Mouse (Mus musculus): Measurements from ENCODE around the gene 2310034G01Rik. TPM values are rescaled to one million over a fixed set of nuclear protein-coding genes. Genes with fewer than 3 reads are reported as not detected.

2310034G01Rik gene
- polyA plus RNA-seq, 1 experiment from 2014 or later: 1.8 TPM

DNA sequence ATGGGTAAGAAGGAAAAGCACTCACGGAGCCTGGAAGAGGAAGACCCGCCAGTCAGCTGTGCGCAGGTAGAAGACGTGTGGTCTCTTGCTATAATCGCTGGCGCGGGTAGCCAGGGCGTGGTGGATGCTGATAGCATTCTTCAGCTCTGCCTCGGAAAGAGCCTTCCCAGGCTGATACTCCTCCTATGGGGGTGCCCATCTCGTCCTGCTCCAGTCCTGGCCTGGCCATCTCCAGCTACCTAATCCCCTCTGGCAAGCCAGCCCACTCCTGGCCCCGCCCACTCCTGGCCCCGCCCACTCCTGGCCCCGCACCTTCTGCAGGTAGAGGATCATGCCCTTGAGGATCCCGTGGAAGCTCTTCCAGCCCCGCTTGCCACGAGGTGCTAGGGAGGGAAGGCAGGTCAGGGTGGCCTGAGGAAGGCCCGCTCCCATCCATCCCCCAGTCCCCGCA, 35.9 kb downstream of the 2310034G01Rik start:
- Histone ChIP-seq H3K4me3 (no peak overlapping the region), H3K9me3 (replicated peaks) (no peaks in the 10 kb centered on the region), H3K27ac (no peak overlapping the region), H3K4me1 (peaks cover 33% of the 10 kb centered on the region), H3K27me3 (ENCODE audit: low read depth, poor library complexity, severe bottlenecking) (peaks cover 97% of the 10 kb centered on the region), H3K36me3 (peaks cover 23% of the 10 kb centered on the region)
- 15% methylated on average over 18 of the region's 18 CpGs for WGBS
- DNase-seq (ENCODE audit: low spot score): no peak

- peaks cover 97% of the 10 kb centered on the region for H3K27me3 ChIP-seq (ENCODE audit: low read depth, poor library complexity, severe bottlenecking)
- H3K9me3 ChIP-seq (replicated peaks): no peaks in the 10 kb centered on the region
- WGBS: 70% methylated on average over 6 of the region's 6 CpGs
- H3K27ac ChIP-seq: no peak overlapping the region
- peaks cover 33% of the 10 kb centered on the region for H3K4me1 ChIP-seq
- DNase-seq (ENCODE audit: low spot score): peak; percentile 29
- peaks cover 23% of the 10 kb centered on the region for H3K36me3 ChIP-seq
- H3K4me3 ChIP-seq: no peak overlapping the region
These were observed 36.5 kb downstream of the 2310034G01Rik start for GRCm38 (mm10) chr19:46313591-46313990.

GRCm38 (mm10) chr19:46313116-46313515, 37.0 kb downstream of the 2310034G01Rik start:
- H3K4me3 ChIP-seq: no peak overlapping the region
- no peaks in the 10 kb centered on the region for H3K9me3 ChIP-seq (replicated peaks)
- 87% methylated on average over 9 of the region's 9 CpGs for WGBS
- peaks cover 34% of the 10 kb centered on the region for H3K4me1 ChIP-seq
- peaks cover 97% of the 10 kb centered on the region for H3K27me3 ChIP-seq (ENCODE audit: low read depth, poor library complexity, severe bottlenecking)
- H3K36me3 ChIP-seq: peaks cover 23% of the 10 kb centered on the region
- DNase-seq (ENCODE audit: low spot score): peak; percentile 23
- H3K27ac ChIP-seq: no peak overlapping the region

- peaks cover 28% of the 10 kb centered on the region for H3K4me1 ChIP-seq
- no peak overlapping the region for H3K27ac ChIP-seq
- H3K27me3 ChIP-seq (ENCODE audit: low read depth, poor library complexity, severe bottlenecking): peaks cover 97% of the 10 kb centered on the region
- 90% methylated on average over 21 of the region's 21 CpGs for WGBS
- DNase-seq (ENCODE audit: low spot score): no peak
- H3K9me3 ChIP-seq (replicated peaks): no peaks in the 10 kb centered on the region
- H3K36me3 ChIP-seq: peaks cover 24% of the 10 kb centered on the region
- H3K4me3 ChIP-seq: no peak overlapping the region
These were observed 37.5 kb downstream of the 2310034G01Rik start for GRCm38 (mm10) chr19:46312566-46312965.

DNA sequence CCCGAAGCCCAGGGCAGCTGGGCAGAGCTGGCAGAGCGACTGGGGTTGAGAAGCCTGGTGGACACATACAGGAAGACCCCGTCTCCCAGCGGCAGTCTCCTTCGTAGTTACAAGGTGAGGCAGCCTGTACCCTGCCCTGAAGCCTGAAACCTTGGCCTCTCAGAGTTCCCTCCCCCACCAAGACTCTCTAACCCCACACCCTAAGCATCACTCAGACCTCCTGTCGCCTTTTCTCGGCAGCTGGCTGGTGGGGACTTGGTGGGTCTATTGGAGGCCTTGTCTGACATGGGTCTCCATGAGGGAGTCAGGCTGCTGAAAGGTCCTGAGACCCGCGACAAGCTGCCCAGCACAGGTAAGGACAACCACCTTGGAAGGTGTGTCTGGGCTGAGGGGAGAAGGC, 38.8 kb downstream of the 2310034G01Rik start:
- 84% methylated on average over 9 of the region's 9 CpGs for WGBS
- Histone ChIP-seq H3K27ac (no peak overlapping the region), H3K9me3 (replicated peaks) (no peaks in the 10 kb centered on the region), H3K4me1 (peaks cover 25% of the 10 kb centered on the region), H3K36me3 (peaks cover 27% of the 10 kb centered on the region), H3K4me3 (no peak overlapping the region), H3K27me3 (ENCODE audit: low read depth, poor library complexity, severe bottlenecking) (peaks cover 97% of the 10 kb centered on the region)
- DNase-seq (ENCODE audit: low spot score): peak; percentile 22

DNA sequence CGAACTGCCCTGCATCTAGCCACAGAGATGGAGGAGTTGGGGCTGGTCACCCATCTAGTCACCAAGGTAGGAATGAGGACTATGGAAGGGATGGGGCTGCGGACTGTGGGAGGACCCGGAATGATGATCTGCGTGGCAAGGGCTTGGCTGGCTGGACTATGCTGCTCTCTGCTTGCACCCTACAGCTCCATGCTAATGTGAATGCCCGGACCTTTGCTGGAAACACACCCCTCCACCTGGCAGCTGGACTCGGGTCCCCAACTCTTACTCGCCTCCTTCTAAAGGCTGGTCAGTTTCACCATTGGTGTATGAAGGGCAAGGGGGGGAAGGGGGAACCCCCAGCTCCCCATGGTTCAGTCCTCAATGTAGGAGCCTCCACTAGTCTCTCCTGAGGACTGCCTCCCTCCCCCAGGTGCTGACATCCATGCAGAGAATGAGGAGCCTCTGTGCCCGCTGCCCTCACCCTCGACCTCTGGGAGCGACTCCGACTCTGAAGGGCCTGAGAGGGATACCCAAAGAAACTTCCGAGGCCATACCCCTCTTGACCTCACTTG, 39.7 kb downstream of the 2310034G01Rik start:
- peak; percentile 27 for DNase-seq (ENCODE audit: low spot score)
- Histone ChIP-seq H3K4me3 (no peak overlapping the region), H3K9me3 (replicated peaks) (no peaks in the 10 kb centered on the region), H3K36me3 (peaks cover 27% of the 10 kb centered on the region), H3K27ac (no peak overlapping the region), H3K4me1 (peaks cover 31% of the 10 kb centered on the region), H3K27me3 (ENCODE audit: low read depth, poor library complexity, severe bottlenecking) (peaks cover 94% of the 10 kb centered on the region)
- WGBS: 87% methylated on average over 12 of the region's 12 CpGs

DNA sequence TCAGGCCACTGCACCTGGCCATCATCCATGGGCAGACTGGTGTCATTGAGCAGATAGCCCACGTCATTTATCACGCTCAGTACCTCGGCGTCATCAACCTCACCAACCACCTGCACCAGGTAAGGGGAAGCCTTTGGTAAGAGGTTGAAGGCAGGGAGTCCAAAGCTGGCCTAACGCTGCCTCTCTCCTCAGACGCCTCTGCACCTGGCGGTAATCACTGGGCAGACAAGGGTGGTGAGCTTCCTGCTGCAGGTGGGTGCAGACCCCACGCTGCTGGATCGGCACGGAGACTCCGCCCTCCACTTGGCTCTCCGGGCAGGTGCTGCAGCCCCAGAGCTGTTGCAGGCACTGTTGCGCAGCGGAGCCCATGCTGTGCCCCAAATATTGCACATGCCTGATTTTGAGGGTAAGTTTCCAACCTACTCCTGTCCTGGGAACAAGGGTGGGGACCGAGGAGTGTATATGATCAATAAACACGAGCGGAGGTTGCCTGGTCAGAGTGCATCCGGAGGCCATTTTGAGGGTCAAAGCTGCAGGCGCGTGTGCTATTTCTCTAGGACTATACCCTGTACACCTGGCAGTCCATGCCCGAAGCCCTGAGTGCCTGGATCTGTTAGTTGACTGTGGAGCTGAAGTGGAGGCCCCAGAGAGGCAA, 40.3 kb downstream of the 2310034G01Rik start:
- peaks cover 27% of the 10 kb centered on the region for H3K36me3 ChIP-seq
- no peaks in the 10 kb centered on the region for H3K9me3 ChIP-seq (replicated peaks)
- peak overlapping the region; percentile 52; the same call in 1 of the 2 replicates for H3K4me3 ChIP-seq
- WGBS: 78% methylated on average over 21 of the region's 21 CpGs
- no peak overlapping the region for H3K27ac ChIP-seq
- peaks cover 88% of the 10 kb centered on the region for H3K27me3 ChIP-seq (ENCODE audit: low read depth, poor library complexity, severe bottlenecking)
- peak; percentile 29 for DNase-seq (ENCODE audit: low spot score)
- peaks cover 37% of the 10 kb centered on the region for H3K4me1 ChIP-seq

DNA sequence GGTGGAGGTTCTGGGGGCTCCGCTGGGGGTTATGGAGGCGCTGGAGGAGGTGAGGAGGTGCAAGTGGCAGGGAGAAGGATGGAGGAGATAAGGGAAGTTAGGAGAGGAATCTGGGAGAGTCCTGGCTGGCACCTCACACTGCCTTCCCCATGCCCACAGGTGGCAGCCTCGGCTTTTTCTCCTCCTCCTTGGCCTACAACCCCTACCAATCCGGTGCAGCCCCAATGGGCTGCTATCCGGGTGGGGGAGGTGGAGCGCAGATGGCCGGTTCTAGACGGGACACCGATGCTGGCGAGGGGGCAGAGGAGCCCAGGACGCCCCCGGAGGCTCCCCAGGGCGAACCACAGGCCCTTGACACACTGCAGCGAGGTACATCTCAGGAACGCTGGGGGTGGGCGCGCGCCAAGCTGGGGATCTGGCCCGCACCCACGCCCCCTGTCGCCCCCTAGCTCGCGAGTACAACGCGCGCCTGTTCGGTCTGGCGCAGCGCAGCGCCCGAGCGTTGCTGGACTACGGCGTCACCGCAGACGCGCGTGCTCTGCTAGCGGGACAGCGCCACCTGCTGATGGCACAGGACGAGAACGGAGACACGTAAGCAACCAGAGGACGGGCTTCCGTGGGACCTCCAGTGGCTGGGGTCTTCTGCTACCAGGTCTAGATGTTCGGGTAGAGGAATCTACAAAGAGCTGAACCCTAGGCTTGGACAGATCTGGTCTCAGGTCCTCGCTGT, 41.2 kb downstream of the 2310034G01Rik start:
- H3K27ac ChIP-seq: peak overlapping the region; percentile 66
- peak overlapping the region; percentile 52 for H3K4me3 ChIP-seq
- 2% methylated on average over 47 of the region's 47 CpGs for WGBS
- DNase-seq (ENCODE audit: low spot score): peak; percentile 92
- peaks cover 79% of the 10 kb centered on the region for H3K27me3 ChIP-seq (ENCODE audit: low read depth, poor library complexity, severe bottlenecking)
- peaks cover 27% of the 10 kb centered on the region for H3K36me3 ChIP-seq
- H3K4me1 ChIP-seq: peaks cover 39% of the 10 kb centered on the region
- no peaks in the 10 kb centered on the region for H3K9me3 ChIP-seq (replicated peaks)

GRCm38 (mm10) chr19:46308303-46308702, 41.8 kb downstream of the 2310034G01Rik start:
- peak; percentile 31 for DNase-seq (ENCODE audit: low spot score)
- H3K27me3 ChIP-seq (ENCODE audit: low read depth, poor library complexity, severe bottlenecking): peaks cover 73% of the 10 kb centered on the region
- peak overlapping the region; percentile 52 for H3K4me3 ChIP-seq
- 49% methylated on average over 16 of the region's 16 CpGs for WGBS
- no peaks in the 10 kb centered on the region for H3K9me3 ChIP-seq (replicated peaks)
- peaks cover 40% of the 10 kb centered on the region for H3K4me1 ChIP-seq
- peaks cover 27% of the 10 kb centered on the region for H3K36me3 ChIP-seq
- peak overlapping the region; percentile 66; the same call in 1 of the 2 replicates for H3K27ac ChIP-seq

DNA sequence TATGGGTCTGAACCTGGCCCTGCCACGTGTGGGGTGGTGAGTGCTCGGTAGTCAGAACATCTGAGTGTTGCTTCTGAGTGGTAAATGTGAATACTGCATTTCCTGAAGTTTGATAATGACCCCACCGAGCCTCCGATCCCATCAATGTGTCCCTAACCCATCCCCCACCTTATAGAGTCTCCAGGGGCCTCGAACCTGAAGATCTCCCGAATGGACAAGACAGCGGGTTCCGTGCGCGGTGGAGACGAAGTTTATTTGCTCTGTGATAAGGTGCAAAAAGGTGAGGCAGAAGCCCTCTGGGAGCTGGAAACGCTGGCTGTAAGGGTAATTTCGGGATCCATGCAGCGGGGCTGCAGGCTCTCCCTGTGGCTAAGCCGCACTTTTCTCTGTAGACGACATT, 42.3 kb downstream of the 2310034G01Rik start:
- peaks cover 27% of the 10 kb centered on the region for H3K36me3 ChIP-seq
- no peak for DNase-seq (ENCODE audit: low spot score)
- no peaks in the 10 kb centered on the region for H3K9me3 ChIP-seq (replicated peaks)
- H3K4me1 ChIP-seq: peaks cover 40% of the 10 kb centered on the region
- H3K27ac ChIP-seq: no peak overlapping the region
- H3K4me3 ChIP-seq: no peak overlapping the region
- peaks cover 68% of the 10 kb centered on the region for H3K27me3 ChIP-seq (ENCODE audit: low read depth, poor library complexity, severe bottlenecking)
- 74% methylated on average over 16 of the region's 16 CpGs for WGBS

DNA sequence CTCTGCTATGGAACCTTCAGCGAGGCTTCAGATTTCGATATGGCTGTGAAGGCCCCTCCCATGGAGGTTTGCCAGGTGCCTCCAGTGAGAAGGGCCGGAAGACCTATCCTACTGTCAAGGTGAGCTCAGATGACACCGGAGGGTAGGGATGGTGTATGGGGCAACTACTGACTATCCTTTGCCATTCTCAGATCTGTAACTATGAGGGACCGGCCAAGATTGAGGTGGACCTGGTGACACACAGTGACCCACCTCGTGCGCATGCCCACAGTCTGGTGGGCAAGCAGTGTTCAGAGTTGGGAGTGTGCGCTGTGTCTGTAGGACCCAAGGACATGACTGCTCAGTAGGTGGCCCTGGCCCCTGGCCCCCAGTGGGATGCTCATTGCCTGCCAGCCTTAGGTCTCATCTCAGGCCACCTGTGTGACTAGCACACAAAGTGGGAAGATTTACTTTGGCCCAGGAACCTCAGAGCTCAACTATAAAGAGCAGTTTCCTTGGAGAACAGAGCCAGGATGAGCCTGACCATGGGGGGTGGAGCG, 43.3 kb downstream of the 2310034G01Rik start:
- H3K4me3 ChIP-seq: no peak overlapping the region
- peak; percentile 21 for DNase-seq (ENCODE audit: low spot score)
- H3K27ac ChIP-seq: no peak overlapping the region
- no peaks in the 10 kb centered on the region for H3K9me3 ChIP-seq (replicated peaks)
- peaks cover 37% of the 10 kb centered on the region for H3K4me1 ChIP-seq
- H3K27me3 ChIP-seq (ENCODE audit: low read depth, poor library complexity, severe bottlenecking): peaks cover 59% of the 10 kb centered on the region
- 88% methylated on average over 9 of the region's 9 CpGs for WGBS
- H3K36me3 ChIP-seq: peaks cover 25% of the 10 kb centered on the region

DNA sequence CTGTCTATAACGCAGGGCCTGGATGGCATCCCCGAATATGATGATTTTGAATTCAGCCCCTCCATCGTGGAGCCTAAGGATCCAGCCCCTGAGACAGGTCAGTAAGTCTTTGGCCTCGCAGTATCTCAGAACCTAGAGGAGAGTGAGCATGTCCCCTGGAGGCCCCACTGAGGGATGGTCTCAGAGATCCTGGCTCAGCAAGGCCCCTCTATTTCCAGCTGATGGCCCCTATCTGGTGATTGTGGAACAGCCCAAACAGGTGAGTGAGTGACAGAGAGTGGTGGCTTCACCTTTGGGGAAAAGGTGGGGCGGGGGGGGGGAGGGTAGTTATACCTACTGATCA, 43.9 kb downstream of the 2310034G01Rik start:
- no peak for DNase-seq (ENCODE audit: low spot score)
- Histone ChIP-seq H3K27me3 (ENCODE audit: low read depth, poor library complexity, severe bottlenecking) (peaks cover 53% of the 10 kb centered on the region), H3K9me3 (replicated peaks) (no peaks in the 10 kb centered on the region), H3K4me1 (peaks cover 37% of the 10 kb centered on the region), H3K4me3 (peak overlapping the region; percentile 69), H3K36me3 (peaks cover 19% of the 10 kb centered on the region), H3K27ac (peak overlapping the region; percentile 78; the same call in 1 of the 2 replicates)
- WGBS: 48% methylated on average over 5 of the region's 5 CpGs

Data from limb, embryonic 10.5 days (tissue).